Mouse (Mus musculus): ENCODE results near the gene Sipa1l3. TPM values are rescaled to one million over a fixed set of nuclear protein-coding genes. Genes with fewer than 3 reads are reported as not detected.

The Sipa1l3 gene
- polyA plus RNA-seq, 1 experiment from 2014 or later: 26.6 TPM

DNA sequence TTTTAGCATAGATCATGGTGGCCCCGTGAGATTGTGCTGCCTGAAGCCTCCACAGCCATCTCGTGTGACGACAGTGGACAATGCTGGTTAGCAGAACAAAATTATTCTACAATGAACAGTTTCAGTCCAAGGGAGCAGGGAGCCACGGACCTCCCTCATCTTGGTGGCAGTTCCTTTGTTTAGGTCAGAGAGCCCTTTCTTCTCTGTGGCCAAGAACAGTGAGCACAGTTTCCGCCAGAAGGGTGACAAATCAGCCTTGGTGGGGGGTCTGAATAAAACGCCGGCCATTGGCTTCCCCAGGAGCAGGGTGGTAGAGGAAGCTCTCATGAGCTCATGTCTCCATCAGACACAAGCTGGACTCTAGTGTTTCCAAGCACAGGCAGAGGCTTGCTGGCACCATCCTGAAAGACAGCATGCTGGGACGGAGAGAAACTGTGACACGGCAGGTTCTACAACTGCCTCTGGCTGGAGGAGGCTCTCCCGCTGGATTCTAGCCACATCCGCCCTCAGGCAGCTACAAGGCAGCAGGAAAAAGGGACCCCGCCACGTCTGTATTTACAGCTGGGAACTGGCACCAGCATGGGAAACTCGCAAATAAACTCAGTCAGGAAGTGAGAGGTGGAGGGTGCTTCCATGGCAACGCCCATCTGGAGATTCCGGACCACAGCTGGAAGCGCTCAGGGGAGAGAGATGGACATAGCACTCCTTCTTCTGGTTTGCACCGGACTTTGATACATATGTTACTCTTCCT, 65.3 kb downstream of the Sipa1l3 start:
- peak overlapping the region; percentile 30 for H3K4me2 ChIP-seq (replicated peaks)
- no peak overlapping the region for H3K9ac ChIP-seq
- H3K4me1 ChIP-seq (replicated peaks): peaks cover 29% of the 10 kb centered on the region
- H3K36me3 ChIP-seq: no peaks in the 10 kb centered on the region; the same call in 1 of the 2 replicates
- H3K4me3 ChIP-seq (replicated peaks): no peak overlapping the region
- H3K9me3 ChIP-seq: no peaks in the 10 kb centered on the region
- WGBS: 28% methylated on average over 18 of the region's 18 CpGs
- no peaks in the 10 kb centered on the region for H3K27me3 ChIP-seq (replicated peaks)
- peak overlapping the region; percentile 92 for H3K27ac ChIP-seq
- peak; percentile 74 for ATAC-seq

DNA sequence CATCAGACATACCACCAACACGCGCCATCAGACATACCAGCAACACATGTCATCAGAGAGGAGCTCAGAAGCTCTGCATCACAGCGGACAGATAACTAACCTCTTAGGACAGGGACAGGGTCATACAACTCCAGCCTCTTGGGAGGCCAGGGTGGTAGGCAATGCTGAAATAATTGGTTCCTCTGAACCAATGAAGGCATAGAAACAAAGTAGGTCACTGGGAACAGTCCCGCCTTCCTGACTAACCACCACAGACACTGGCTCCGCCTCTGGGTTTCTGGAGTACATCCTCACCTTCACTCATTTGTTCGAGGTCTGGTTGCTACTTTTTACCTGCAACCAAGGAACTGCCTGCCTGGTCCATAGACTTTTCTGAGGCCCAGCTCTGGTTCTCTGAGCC, 66.1 kb downstream of the Sipa1l3 start:
- WGBS: 87% methylated on average over 6 of the region's 6 CpGs
- H3K4me1 ChIP-seq (replicated peaks): peaks cover 28% of the 10 kb centered on the region
- H3K9ac ChIP-seq: no peak overlapping the region
- no peaks in the 10 kb centered on the region; the same call in 1 of the 2 replicates for H3K36me3 ChIP-seq
- H3K27ac ChIP-seq: peak overlapping the region; percentile 92
- H3K4me2 ChIP-seq (replicated peaks): no peak overlapping the region
- H3K9me3 ChIP-seq: no peaks in the 10 kb centered on the region
- no peak overlapping the region for H3K4me3 ChIP-seq (replicated peaks)
- ATAC-seq: no peak
- H3K27me3 ChIP-seq (replicated peaks): no peaks in the 10 kb centered on the region

DNA sequence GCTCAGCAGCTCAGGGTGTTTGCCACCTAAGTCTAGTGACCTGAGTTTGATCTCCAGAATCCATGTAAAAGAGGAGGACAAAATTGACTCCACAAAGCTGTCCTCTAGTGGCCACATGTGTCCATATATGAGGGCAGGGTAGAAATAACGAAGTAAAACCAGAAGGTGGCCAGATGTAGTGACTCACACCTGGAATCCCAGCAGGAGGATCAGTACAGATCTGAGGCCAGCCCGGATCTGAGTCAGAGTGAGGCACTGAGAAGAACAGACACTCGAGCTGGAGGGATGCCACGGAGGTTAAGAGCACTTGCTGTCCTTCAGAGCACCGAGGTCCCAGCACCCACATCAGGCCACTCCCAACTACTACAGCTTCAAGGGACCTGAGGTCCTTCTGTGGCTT, 68.3 kb downstream of the Sipa1l3 start:
- ATAC-seq: no peak
- Histone ChIP-seq H3K27ac (no peak overlapping the region), H3K36me3 (no peaks in the 10 kb centered on the region; the same call in 1 of the 2 replicates), H3K4me1 (replicated peaks) (peaks cover 29% of the 10 kb centered on the region), H3K27me3 (replicated peaks) (no peaks in the 10 kb centered on the region), H3K9ac (no peak overlapping the region), H3K9me3 (no peaks in the 10 kb centered on the region), H3K4me2 (replicated peaks) (no peak overlapping the region), H3K4me3 (replicated peaks) (no peak overlapping the region)
- 81% methylated on average over 5 of the region's 5 CpGs for WGBS

DNA sequence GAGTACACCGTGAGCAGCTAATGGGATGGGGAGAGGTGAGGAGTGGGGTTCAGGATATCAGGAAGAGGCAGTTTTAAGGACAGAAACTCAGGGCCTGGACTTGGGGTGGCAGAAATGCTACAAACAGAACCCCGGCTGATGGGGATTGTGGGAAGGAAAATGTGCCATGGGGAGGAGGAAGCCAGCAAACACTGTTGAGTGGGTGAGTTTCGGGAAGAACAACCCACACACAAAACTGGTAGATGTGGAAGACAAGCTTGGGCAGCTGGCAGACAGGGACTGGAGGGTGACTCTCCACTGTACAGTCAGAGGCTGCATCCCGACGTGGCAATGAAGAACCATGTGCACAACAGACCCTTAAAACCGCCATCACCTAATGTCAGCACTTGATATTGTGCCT, 69.6 kb downstream of the Sipa1l3 start:
- 92% methylated on average over 6 of the region's 6 CpGs for WGBS
- no peak overlapping the region for H3K4me2 ChIP-seq (replicated peaks)
- no peak for ATAC-seq
- no peaks in the 10 kb centered on the region for H3K27me3 ChIP-seq (replicated peaks)
- H3K27ac ChIP-seq: no peak overlapping the region
- no peak overlapping the region for H3K9ac ChIP-seq
- H3K36me3 ChIP-seq: no peaks in the 10 kb centered on the region; the same call in 1 of the 2 replicates
- peaks cover 35% of the 10 kb centered on the region for H3K4me1 ChIP-seq (replicated peaks)
- no peak overlapping the region for H3K4me3 ChIP-seq (replicated peaks)
- H3K9me3 ChIP-seq: no peaks in the 10 kb centered on the region

DNA sequence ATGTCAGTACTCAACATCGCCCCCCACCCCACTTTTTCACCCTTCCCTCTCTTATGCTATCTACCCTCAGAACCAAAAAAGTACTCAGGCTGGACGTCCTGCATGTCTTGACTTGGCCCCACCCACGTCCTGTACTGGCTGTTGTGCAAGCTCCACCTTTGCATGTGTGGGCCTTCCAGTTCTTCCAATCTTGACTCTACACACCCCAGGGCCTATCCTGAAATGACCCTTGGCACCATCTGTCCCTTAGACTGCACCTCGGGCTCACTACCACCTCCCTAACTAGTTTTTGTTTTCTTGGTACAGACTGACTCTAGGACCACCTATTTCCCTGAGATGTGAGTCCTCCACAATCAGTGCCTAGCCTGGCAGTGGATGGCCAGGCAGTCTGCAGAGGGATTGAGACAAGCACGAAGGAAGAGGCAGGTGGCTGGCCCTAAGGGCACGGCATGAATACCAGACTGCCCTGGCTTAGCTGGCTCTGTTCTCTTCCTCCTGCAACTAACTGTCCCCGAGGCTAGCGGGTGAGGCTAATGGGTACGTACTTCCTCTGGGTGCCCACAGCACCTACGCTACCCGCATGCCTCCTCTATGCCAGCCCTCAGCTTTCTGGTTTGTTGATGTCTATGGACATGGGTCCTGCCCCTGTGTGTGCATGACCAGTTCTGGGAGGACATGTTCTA, 71.2 kb downstream of the Sipa1l3 start:
- no peak for ATAC-seq

DNA sequence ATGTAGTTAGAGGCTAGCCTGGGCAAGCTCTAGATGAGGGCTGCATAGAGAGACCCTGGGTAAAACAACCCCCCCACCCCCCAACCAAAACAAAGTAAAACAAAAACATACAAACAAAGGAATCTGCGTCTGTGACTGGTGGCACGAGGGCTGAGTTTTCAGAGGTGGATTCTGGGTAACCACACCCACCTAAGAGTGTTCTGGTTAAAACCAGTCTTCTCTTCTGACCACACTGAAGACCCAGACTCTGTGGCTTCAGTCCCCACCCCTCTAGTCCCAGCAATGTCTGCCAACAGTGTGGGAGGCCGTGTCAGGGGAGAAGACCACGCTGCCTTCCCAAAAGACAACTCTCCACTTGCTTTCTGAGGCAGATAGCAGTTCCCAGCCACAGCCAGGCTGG, 72.3 kb downstream of the Sipa1l3 start:
- H3K4me2 ChIP-seq (replicated peaks): no peak overlapping the region
- no peaks in the 10 kb centered on the region for H3K9me3 ChIP-seq
- no peak overlapping the region for H3K9ac ChIP-seq
- ATAC-seq: no peak
- 90% methylated on average over 4 of the region's 4 CpGs for WGBS
- no peak overlapping the region for H3K4me3 ChIP-seq (replicated peaks)
- H3K36me3 ChIP-seq: no peaks in the 10 kb centered on the region; the same call in 1 of the 2 replicates
- H3K27ac ChIP-seq: no peak overlapping the region
- no peaks in the 10 kb centered on the region for H3K27me3 ChIP-seq (replicated peaks)
- H3K4me1 ChIP-seq (replicated peaks): peaks cover 18% of the 10 kb centered on the region; the same call in 1 of the 2 replicates

More for the DNA sequence above, 71.2 kb downstream of the Sipa1l3 start:
- no peak overlapping the region for H3K4me2 ChIP-seq (replicated peaks)
- no peak overlapping the region for H3K4me3 ChIP-seq (replicated peaks)
- 82% methylated on average over 11 of the region's 11 CpGs for WGBS
- H3K27ac ChIP-seq: no peak overlapping the region
- no peaks in the 10 kb centered on the region for H3K27me3 ChIP-seq (replicated peaks)
- H3K4me1 ChIP-seq (replicated peaks): peaks cover 22% of the 10 kb centered on the region
- no peaks in the 10 kb centered on the region; the same call in 1 of the 2 replicates for H3K36me3 ChIP-seq
- H3K9ac ChIP-seq: no peak overlapping the region
- no peaks in the 10 kb centered on the region for H3K9me3 ChIP-seq

DNA sequence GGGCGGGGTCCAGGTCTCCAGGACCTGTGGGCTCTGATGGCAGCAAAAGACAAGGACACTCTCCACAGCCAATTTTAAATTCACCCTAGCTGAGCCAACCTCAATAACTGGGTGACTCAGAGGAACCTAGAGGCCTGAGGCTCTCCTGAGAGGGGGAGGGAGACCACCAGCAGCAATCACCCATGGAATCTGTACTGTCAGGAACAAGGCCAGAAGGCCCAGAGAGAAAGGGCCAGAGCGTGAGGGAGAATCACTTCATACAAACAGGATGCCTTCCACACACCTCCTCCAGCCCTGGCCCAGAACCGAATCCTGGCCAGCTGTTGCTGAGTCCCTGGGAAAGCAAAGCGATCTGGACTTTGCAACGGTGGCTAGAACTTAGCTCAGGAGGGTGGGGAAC, 73.9 kb downstream of the Sipa1l3 start:
- no peak overlapping the region for H3K4me2 ChIP-seq (replicated peaks)
- H3K27me3 ChIP-seq (replicated peaks): no peaks in the 10 kb centered on the region
- no peak overlapping the region for H3K9ac ChIP-seq
- no peaks in the 10 kb centered on the region for H3K36me3 ChIP-seq
- peak; percentile 34 for ATAC-seq
- WGBS: 44% methylated on average over 5 of the region's 5 CpGs
- H3K9me3 ChIP-seq: no peaks in the 10 kb centered on the region
- no peak overlapping the region for H3K4me3 ChIP-seq (replicated peaks)
- peak overlapping the region; percentile 48 for H3K27ac ChIP-seq
- peaks cover 18% of the 10 kb centered on the region; the same call in 1 of the 2 replicates for H3K4me1 ChIP-seq (replicated peaks)

DNA sequence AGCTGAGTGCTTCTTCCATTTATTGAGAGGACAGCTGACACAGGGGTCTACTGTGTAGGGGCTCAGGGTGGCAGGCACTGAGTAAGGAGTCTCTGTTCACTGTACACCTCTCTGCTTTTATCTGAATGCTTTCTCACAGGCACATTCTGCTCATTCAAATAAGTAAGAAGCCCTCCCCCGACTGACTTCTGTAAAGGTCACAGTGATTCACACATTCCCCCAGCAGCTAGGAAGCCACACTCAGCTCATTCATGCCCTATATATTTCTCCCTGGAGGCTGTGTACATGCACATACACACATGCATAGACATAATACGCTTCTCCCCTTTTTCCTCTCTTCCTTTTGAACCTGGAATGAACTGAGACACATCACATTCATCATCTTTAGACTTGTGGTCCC, 74.4 kb downstream of the Sipa1l3 start:
- Histone ChIP-seq H3K9ac (no peak overlapping the region), H3K4me3 (replicated peaks) (no peak overlapping the region), H3K9me3 (no peaks in the 10 kb centered on the region), H3K27me3 (replicated peaks) (no peaks in the 10 kb centered on the region), H3K4me2 (replicated peaks) (no peak overlapping the region), H3K27ac (peak overlapping the region; percentile 48), H3K36me3 (no peaks in the 10 kb centered on the region), H3K4me1 (replicated peaks) (peaks cover 18% of the 10 kb centered on the region; the same call in 1 of the 2 replicates)
- WGBS: 56% methylated on average over 2 of the region's 2 CpGs
- ATAC-seq: 0 out of 2 replicates have a peak, but pooled peaks have one; percentile 27

DNA sequence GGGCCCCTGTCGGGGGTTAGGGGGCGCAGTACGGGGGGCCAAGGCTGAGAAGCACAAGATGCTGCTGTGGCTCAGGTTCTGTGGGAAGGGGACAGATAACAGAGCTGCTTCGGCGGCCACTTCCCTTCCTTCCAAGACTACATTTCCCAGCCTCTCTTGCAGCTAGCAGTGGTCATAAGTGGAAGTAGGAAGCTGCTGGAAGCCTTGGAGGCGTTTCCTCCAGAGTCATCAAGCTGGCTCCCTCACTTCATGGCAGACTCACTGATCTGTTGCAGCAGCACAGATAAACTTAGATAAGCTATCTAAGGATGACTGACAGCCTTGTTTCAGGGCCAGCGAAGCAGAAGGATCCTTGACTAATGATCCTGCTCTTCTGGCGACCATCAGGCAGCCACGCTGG, 76.6 kb downstream of the Sipa1l3 start:
- Histone ChIP-seq H3K27me3 (replicated peaks) (no peaks in the 10 kb centered on the region), H3K4me2 (replicated peaks) (no peak overlapping the region), H3K27ac (no peak overlapping the region), H3K4me1 (replicated peaks) (peaks cover 22% of the 10 kb centered on the region; the same call in 1 of the 2 replicates), H3K4me3 (replicated peaks) (no peak overlapping the region), H3K36me3 (no peaks in the 10 kb centered on the region), H3K9me3 (no peaks in the 10 kb centered on the region), H3K9ac (no peak overlapping the region)
- no peak for ATAC-seq
- whole genome bisulfite sequencing: 59% methylated on average over 9 of the region's 9 CpGs

DNA sequence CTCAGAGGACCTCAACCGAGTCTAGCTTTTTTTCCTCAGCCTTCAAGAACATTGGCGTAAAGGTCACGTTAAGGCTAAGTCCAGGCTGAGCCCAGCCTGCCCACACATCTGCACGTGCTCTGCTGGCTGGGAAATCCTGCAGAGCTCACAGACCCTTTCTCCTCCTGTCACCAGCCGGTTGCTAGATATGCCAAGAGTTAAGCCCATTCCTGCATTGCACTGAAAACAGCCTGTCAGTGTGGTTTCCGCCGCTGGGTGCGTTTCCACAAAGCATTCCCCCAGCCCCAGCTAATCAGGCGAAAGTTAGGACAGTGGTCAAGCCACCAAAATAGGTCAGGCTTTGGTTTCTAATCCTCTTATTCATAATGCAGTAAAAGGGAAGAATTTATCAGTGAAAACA, 77.3 kb downstream of the Sipa1l3 start:
- Histone ChIP-seq H3K27ac (no peak overlapping the region), H3K4me1 (replicated peaks) (peaks cover 24% of the 10 kb centered on the region; the same call in 1 of the 2 replicates), H3K4me3 (replicated peaks) (no peak overlapping the region)

DNA sequence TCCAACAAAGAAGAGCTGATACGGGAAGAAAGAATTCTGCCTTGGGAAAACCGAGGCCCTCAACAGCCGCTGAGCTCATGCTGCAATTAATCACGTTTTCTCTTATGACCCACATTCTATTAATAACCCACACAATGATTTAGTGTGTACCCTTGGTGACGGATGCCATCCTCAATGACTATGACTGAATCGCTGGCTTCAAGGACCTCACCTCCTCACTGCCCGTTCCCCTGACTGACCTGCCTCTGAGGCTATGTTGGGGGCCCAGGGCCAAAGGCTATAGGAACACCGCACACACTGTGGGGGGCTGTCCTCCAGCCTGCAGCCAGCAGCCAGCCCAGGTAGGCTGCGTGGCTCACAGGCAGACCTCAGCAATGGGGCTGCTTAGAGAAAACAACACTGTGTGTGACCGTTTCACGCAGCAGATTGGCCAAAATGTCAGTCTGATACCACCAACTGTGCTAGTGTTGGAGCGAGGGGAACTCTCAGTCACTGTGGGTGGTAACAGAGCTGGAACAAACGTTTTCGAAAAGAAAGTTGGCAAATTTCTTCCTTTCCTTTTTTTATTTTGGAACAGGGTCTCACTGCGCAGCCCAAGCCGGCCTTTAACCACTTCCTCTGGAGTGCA, 79.7 kb downstream of the Sipa1l3 start:
- Histone ChIP-seq H3K27me3 (replicated peaks) (no peaks in the 10 kb centered on the region), H3K27ac (0 out of 2 replicates have a peak overlapping the region, but pooled peaks have one; percentile 32), H3K9me3 (no peaks in the 10 kb centered on the region), H3K36me3 (no peaks in the 10 kb centered on the region), H3K4me3 (replicated peaks) (no peak overlapping the region), H3K4me2 (replicated peaks) (no peak overlapping the region), H3K9ac (no peak overlapping the region), H3K4me1 (replicated peaks) (peaks cover 15% of the 10 kb centered on the region; the same call in 1 of the 2 replicates)
- ATAC-seq: no peak
- 78% methylated on average over 16 of the region's 16 CpGs for WGBS

More for the DNA sequence above, 77.3 kb downstream of the Sipa1l3 start:
- Histone ChIP-seq H3K9me3 (no peaks in the 10 kb centered on the region), H3K27me3 (replicated peaks) (no peaks in the 10 kb centered on the region), H3K4me2 (replicated peaks) (no peak overlapping the region), H3K36me3 (no peaks in the 10 kb centered on the region), H3K9ac (no peak overlapping the region)
- no peak for ATAC-seq
- WGBS: 72% methylated on average over 9 of the region's 9 CpGs

DNA sequence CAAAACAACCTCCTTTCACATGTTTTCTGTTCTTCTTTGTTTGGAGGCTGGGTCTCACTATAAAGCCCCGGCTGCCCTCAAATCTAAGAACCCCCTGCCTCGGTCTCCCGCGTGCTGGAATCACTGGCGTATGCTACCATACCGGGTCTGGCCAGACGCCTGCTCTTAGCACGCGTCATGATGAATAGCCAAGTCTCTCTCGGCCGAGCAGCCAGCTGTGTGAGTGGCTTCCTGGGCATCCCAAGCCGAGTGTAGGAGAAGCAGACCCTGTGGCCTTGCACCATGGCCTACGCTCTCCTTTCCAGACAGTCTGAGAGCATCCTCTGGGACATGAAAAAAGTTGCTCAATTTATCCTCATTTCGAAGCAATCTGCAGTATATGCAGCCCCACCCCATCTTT, 80.2 kb downstream of the Sipa1l3 start:
- H3K4me1 ChIP-seq (replicated peaks): peaks cover 15% of the 10 kb centered on the region; the same call in 1 of the 2 replicates
- H3K27ac ChIP-seq: no peak overlapping the region
- no peaks in the 10 kb centered on the region for H3K36me3 ChIP-seq
- H3K4me2 ChIP-seq (replicated peaks): no peak overlapping the region
- no peak overlapping the region for H3K4me3 ChIP-seq (replicated peaks)
- no peak overlapping the region for H3K9ac ChIP-seq
- 79% methylated on average over 14 of the region's 14 CpGs for WGBS
- H3K9me3 ChIP-seq: no peaks in the 10 kb centered on the region
- ATAC-seq: no peak
- no peaks in the 10 kb centered on the region for H3K27me3 ChIP-seq (replicated peaks)

Data from intestine, embryonic 15.5 days (tissue).